Mouse (Mus musculus): ENCODE results near the gene Tmem206. TPM values are rescaled to one million over a fixed set of nuclear protein-coding genes. Genes with fewer than 3 reads are reported as not detected.

Tmem206 gene
- total RNA-seq, 2 experiments from 2014 or later = 1.8 to 2.3 TPM

GRCm38 (mm10) chr1:191347602-191348001 is 21.9 kb downstream of the Tmem206 start:
- intact Hi-C loops (cut with DNase I; ENCODE audit: low total_unique reads) = no loop called here
- DNase-seq = no peak

GRCm38 (mm10) chr1:191348592-191348991 is 22.9 kb downstream of the Tmem206 start:
- DNase-seq = no peak
- intact Hi-C loops (cut with DNase I; ENCODE audit: low total_unique reads) = no loop called here

- intact Hi-C loops (cut with DNase I; ENCODE audit: low total_unique reads) = no loop called here
- no peak for DNase-seq
Observed at GRCm38 (mm10) chr1:191348996-191349395, 23.3 kb downstream of the Tmem206 start.

GRCm38 (mm10) chr1:191349486-191350037 is 23.9 kb downstream of the Tmem206 start:
- intact Hi-C loops (cut with DNase I; ENCODE audit: low total_unique reads) = no loop called here

GRCm38 (mm10) chr1:191350355-191350754 is 24.6 kb downstream of the Tmem206 start:
- no peak for DNase-seq
- intact Hi-C loops (cut with DNase I; ENCODE audit: low total_unique reads) = no loop called here

More at GRCm38 (mm10) chr1:191349486-191350037, 23.9 kb downstream of the Tmem206 start:
- DNase-seq = no peak

GRCm38 (mm10) chr1:191352786-191353488 is 27.2 kb downstream of the Tmem206 start:
- DNase-seq = peak; percentile 55
- intact Hi-C loops (cut with DNase I; ENCODE audit: low total_unique reads) = no loop called here

GRCm38 (mm10) chr1:191353836-191354235 is 28.1 kb downstream of the Tmem206 start:
- DNase-seq = no peak
- intact Hi-C loops (cut with DNase I; ENCODE audit: low total_unique reads) = no loop called here

- no peak for DNase-seq
- intact Hi-C loops (cut with DNase I; ENCODE audit: low total_unique reads) = no loop called here
Observed at GRCm38 (mm10) chr1:191356936-191357335, 31.2 kb downstream of the Tmem206 start.

GRCm38 (mm10) chr1:191359478-191359877 is 33.8 kb downstream of the Tmem206 start:
- intact Hi-C loops (cut with DNase I; ENCODE audit: low total_unique reads) = no loop called here
- DNase-seq = no peak

GRCm38 (mm10) chr1:191362412-191362811 is 36.7 kb downstream of the Tmem206 start:
- intact Hi-C loops (cut with DNase I; ENCODE audit: low total_unique reads) = loop anchor here (5.0 kb wide), 1 partner anchor 205 kb away; no protein-coding TSS in a partner anchor
- DNase-seq = no peak

- DNase-seq = no peak
- intact Hi-C loops (cut with DNase I; ENCODE audit: low total_unique reads) = loop anchor here (5.0 kb wide), 1 partner anchor 203 kb away; no protein-coding TSS in a partner anchor
Observed at GRCm38 (mm10) chr1:191364477-191364876, 38.8 kb downstream of the Tmem206 start.

GRCm38 (mm10) chr1:191368193-191368592 is 42.5 kb downstream of the Tmem206 start:
- DNase-seq = no peak
- intact Hi-C loops (cut with DNase I; ENCODE audit: low total_unique reads) = no loop called here

- DNase-seq = no peak
- intact Hi-C loops (cut with DNase I; ENCODE audit: low total_unique reads) = no loop called here
Observed at GRCm38 (mm10) chr1:191369140-191369539, 43.4 kb downstream of the Tmem206 start.

- intact Hi-C loops (cut with DNase I; ENCODE audit: low total_unique reads) = no loop called here
- DNase-seq = no peak
Observed at GRCm38 (mm10) chr1:191374993-191375643, 49.4 kb downstream of the Tmem206 start.

- intact Hi-C loops (cut with DNase I; ENCODE audit: low total_unique reads) = no loop called here
- DNase-seq = no peak
Observed at GRCm38 (mm10) chr1:191375644-191375998, 49.9 kb downstream of the Tmem206 start.

GRCm38 (mm10) chr1:191378080-191378479 is 52.4 kb downstream of the Tmem206 start:
- DNase-seq = no peak
- intact Hi-C loops (cut with DNase I; ENCODE audit: low total_unique reads) = no loop called here

- intact Hi-C loops (cut with DNase I; ENCODE audit: low total_unique reads) = no loop called here
- DNase-seq = no peak
Observed at GRCm38 (mm10) chr1:191380843-191381242, 55.1 kb downstream of the Tmem206 start.

GRCm38 (mm10) chr1:191381955-191382736 is 56.4 kb downstream of the Tmem206 start:
- no peak for DNase-seq
- intact Hi-C loops (cut with DNase I; ENCODE audit: low total_unique reads) = no loop called here

- no peak for DNase-seq
- intact Hi-C loops (cut with DNase I; ENCODE audit: low total_unique reads) = no loop called here
Observed at GRCm38 (mm10) chr1:191384786-191385430, 59.2 kb downstream of the Tmem206 start.

Measured in gastrocnemius, postnatal 14 days (tissue).